Mouse (Mus musculus) brain, embryonic 14.5 days (tissue): ENCODE measurements at regions not wholly inside any gene's neighbourhood (a gene's known extent, or its start where the extent isn't known, plus 50 kb on each side); places are given as distances from the start of the nearest gene placed in this dataset.

Experiments
- DNase-seq: peaks from one replicate; pipeline ENCODE4 v3.0.0-alpha.2; 2011; ENCODE audit warnings: low read depth
- CTCF ChIP-seq: fragments of 200-500 bp; IDR thresholded peaks from 2 replicates; pipeline ENCODE4 v1.5.1; 2012; ENCODE audit warnings: inconsistent platforms, mild to moderate bottlenecking, moderate library complexity, borderline replicate concordance; ENCODE audit not compliant: insufficient read depth, insufficient read length; ENCODE audit errors: extremely low read depth
- POLR2A ChIP-seq: fragments of 200-500 bp; IDR thresholded peaks from 2 replicates; pipeline ENCODE4 v1.6.1; 2012; ENCODE audit warnings: mild to moderate bottlenecking, inconsistent platforms, borderline replicate concordance; ENCODE audit not compliant: poor library complexity, insufficient read depth, insufficient read length, severe bottlenecking; ENCODE audit errors: extremely low read depth

GRCm38 (mm10) chr13:5766394-5766793 lies 94.9 kb upstream of the Klf6 start:
- no peak for TF ChIP-seq CTCF
- TF ChIP-seq POLR2A, result no peak
- no peak for DNase-seq

- TF ChIP-seq POLR2A, result no peak
- TF ChIP-seq CTCF, result no peak
- DNase-seq, result no peak
These were observed 94.1 kb upstream of the Klf6 start for GRCm38 (mm10) chr13:5767202-5767601.

- TF ChIP-seq CTCF (no peak), POLR2A (no peak)
- no peak for DNase-seq
These were observed 92.6 kb upstream of the Klf6 start for GRCm38 (mm10) chr13:5768699-5769098.

- TF ChIP-seq CTCF (no peak), POLR2A (no peak)
These were observed 91.7 kb upstream of the Klf6 start for GRCm38 (mm10) chr13:5769283-5770260.

GRCm38 (mm10) chr13:5773811-5774210 lies 87.5 kb upstream of the Klf6 start:
- no peak for DNase-seq
- TF ChIP-seq POLR2A (no peak), CTCF (no peak)

More at GRCm38 (mm10) chr13:5769283-5770260, 91.7 kb upstream of the Klf6 start:
- no peak for DNase-seq

- no peak for DNase-seq
- no peak for TF ChIP-seq CTCF
- TF ChIP-seq POLR2A, result no peak
These were observed 82.7 kb upstream of the Klf6 start for GRCm38 (mm10) chr13:5778443-5779171.

- no peak for TF ChIP-seq CTCF
- no peak for TF ChIP-seq POLR2A
- peak; percentile 74 for DNase-seq
These were observed 81.9 kb upstream of the Klf6 start for GRCm38 (mm10) chr13:5779410-5779809.

- no peak for DNase-seq
- TF ChIP-seq POLR2A (no peak), CTCF (no peak)
These were observed 78.7 kb upstream of the Klf6 start for GRCm38 (mm10) chr13:5782540-5782939.

GRCm38 (mm10) chr13:5787114-5787513 lies 74.2 kb upstream of the Klf6 start:
- TF ChIP-seq CTCF, result no peak
- TF ChIP-seq POLR2A, result no peak
- DNase-seq, result no peak

- DNase-seq, result no peak
- TF ChIP-seq CTCF (no peak), POLR2A (no peak)
These were observed 72.0 kb upstream of the Klf6 start for GRCm38 (mm10) chr13:5789302-5789701.

- DNase-seq, result peak; percentile 63
- TF ChIP-seq CTCF, result no peak
- TF ChIP-seq POLR2A, result no peak
These were observed 59.2 kb upstream of the Klf6 start for GRCm38 (mm10) chr13:5802079-5802478.

GRCm38 (mm10) chr13:5802826-5803225 lies 58.5 kb upstream of the Klf6 start:
- DNase-seq, result no peak
- no peak for TF ChIP-seq CTCF
- no peak for TF ChIP-seq POLR2A
